Mouse (Mus musculus): ENCODE data around the gene BC030867.

DNA sequence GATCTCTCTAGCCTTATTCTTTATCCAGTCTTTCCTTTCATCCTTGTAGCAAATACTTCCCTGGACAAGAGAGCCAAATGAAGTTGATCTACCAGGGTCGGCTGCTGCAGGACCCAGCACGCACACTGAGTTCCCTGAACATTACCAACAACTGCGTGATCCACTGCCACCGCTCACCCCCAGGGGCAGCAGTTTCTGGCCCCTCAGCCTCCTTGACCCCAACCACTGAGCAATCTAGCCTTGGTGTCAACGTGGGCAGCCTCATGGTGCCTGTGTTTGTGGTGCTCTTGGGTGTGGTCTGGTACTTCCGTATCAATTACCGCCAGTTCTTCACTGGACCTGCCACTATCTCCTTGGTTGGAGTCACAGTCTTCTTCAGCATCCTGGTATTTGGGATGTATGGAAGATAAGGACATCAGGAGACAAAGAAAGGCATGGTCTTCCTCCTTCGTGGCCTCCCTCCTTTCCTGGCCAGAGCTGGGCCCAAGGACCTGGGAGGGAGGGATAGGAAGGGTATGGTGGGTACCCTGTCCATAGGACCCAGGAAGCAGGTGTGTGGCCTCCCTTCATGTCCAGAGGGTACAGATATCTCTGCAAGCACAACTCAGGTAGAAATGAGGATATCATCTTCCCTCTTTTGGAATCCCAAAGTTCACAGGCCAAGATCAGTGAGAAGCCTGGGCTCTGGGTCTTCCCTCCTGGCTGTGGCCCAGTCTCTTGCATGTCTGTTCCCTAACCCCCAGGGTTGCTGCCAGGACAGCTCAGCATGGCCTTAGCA, 39.5 kb downstream of the BC030867 start:
- TF ChIP-seq CTCF (IDR thresholded peaks at IDR 0.05; ENCODE audit: extremely low read depth, insufficient read depth, low read length): no peak
- no peak for TF ChIP-seq POLR2A (IDR thresholded peaks at IDR 0.05; ENCODE audit: extremely low read depth, insufficient read depth, low read length)
